Mouse (Mus musculus): ENCODE results near the gene Lias.
A peak's percentile ranks its signal among the peaks of the same experiment; 100 is the strongest.

DNA sequence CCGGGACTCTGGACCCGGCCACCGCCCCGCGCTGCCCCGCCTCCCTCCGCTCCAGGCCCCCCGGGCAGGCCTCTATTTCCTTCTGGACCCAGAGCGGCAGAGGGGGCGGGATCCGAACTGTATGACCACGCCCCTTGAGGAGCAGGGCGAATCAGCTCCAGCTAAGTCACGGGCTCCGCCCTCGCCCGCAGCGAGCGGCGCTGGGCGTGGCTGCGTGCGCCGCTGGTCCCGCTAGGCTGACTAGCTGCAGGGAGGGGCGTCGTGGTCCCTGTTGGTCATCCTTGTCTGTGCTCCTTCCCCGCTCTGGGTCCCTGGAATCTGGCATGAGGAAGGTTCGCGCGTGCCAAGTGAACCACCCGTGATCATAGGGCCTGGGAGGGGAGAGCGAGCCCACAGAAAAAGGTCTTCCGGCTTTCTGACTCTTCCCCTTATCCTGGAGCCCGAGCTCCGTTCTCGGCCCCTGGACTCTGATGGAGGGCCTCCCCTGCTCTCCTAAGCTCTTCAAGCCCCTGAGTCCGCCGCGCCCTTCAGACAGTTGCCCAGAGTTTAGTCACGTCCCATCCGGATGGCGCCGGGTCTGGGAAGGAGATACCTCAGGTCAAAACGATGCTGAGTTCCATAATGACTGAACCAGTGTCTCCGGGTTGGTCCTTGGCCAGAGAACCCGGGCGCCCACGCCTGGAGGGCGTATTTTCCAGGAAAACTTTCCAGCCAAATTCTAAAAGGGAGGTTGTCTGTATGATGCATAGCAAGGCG lies 44.7 kb downstream of the Lias start, which contains the start of gene Ugdh:
- TF ChIP-seq CTCF (IDR thresholded peaks at IDR 0.05; ENCODE audit: control insufficient read depth, insufficient read depth, insufficient replicate concordance, low read depth, low read length) (no peak), POLR2A (IDR thresholded peaks at IDR 0.05; ENCODE audit: control insufficient read depth, low read depth, low read length) (peak; percentile 81)

Data from testis, adult 2 months (tissue).